Comparison of ENCODE assay signal across 16 mouse cellular contexts in the genomic region with DNA sequence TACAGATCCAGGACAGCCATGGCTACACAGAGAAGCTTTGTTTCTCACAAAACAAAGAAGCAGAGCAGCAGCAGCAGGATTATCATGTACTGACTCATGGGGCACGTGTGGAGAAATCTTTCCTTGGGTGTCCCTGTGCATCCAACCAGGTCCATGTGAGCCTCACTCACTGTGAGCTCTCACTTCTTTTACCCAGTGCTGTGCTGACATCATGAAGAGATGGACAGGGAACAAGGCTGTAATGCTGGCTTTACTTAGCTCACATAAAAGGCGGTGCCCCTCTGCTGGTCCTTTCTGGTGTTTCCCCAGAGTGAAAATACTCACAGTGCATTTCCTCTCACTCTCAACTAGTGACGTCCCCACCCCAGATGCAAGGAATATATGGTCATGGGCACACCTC. TPM values are rescaled to one million over a fixed set of nuclear protein-coding genes. Genes with fewer than 3 reads are reported as not detected.
DNase-seq lines count a peak whose midpoint lies in the region; ATAC-seq and TF ChIP-seq lines count a peak whose summit lies in the region.
"Had no signal": no experiment of that assay in that cellular context is flagged by ENCODE, and none has a peak within 500 bp of the region (broad histone marks: within the 10 kb centered on the region; RNA-seq: fewer than 3 reads in every experiment).

No protein-coding gene starts in this region.

- no peak overlapping the region for H3K4me2 ChIP-seq in embryonic facial prominence, embryonic 13.5 days
- H3K4me2 ChIP-seq in limb, embryonic 11.5 days (ENCODE audit: low read depth, severe bottlenecking), result no peak overlapping the region
- no peak overlapping the region for H3K4me2 ChIP-seq in intestine, postnatal 0 days (replicated peaks; ENCODE audit: low read depth)
- H3K4me2 ChIP-seq: heart, embryonic 12.5 days had no signal

- H3K9me3 ChIP-seq in embryonic facial prominence, embryonic 13.5 days, result no peaks in the 10 kb centered on the region
- H3K9me3 ChIP-seq in embryonic facial prominence, embryonic 10.5 days, result no peaks in the 10 kb centered on the region
- no peaks in the 10 kb centered on the region for H3K9me3 ChIP-seq in limb, embryonic 11.5 days (ENCODE audit: control insufficient read depth, low read length)
- H3K9me3 ChIP-seq in limb, embryonic 10.5 days (replicated peaks), result no peaks in the 10 kb centered on the region
- no peaks in the 10 kb centered on the region for H3K9me3 ChIP-seq in intestine, postnatal 0 days (ENCODE audit: control insufficient read depth)
- H3K9me3 ChIP-seq: heart, embryonic 12.5 days had no signal

- no peak overlapping the region for H3K9ac ChIP-seq in embryonic facial prominence, embryonic 13.5 days
- no peak overlapping the region for H3K9ac ChIP-seq in limb, embryonic 11.5 days (ENCODE audit: low read length)
- H3K9ac ChIP-seq in intestine, postnatal 0 days (ENCODE audit: low read depth, low read length), result no peak overlapping the region
- H3K9ac ChIP-seq: heart, embryonic 12.5 days had no signal

- no peak for ATAC-seq in embryonic facial prominence, embryonic 13.5 days (ENCODE audit: insufficient number of reproducible peaks, insufficient read depth, low FRiP score, low TSS enrichment, low read depth)
- ATAC-seq in limb, embryonic 11.5 days (ENCODE audit: insufficient number of reproducible peaks, low FRiP score, low TSS enrichment, low read depth), result no peak
- ATAC-seq in intestine, postnatal 0 days, result no peak
- no peak for ATAC-seq in cerebellum, adult (ENCODE audit: insufficient number of reproducible peaks, low FRiP score, low TSS enrichment)

- H3K4me3 ChIP-seq in embryonic facial prominence, embryonic 13.5 days, result no peak overlapping the region
- H3K4me3 ChIP-seq in embryonic facial prominence, embryonic 10.5 days, result no peak overlapping the region
- no peak overlapping the region for H3K4me3 ChIP-seq in limb, embryonic 11.5 days (ENCODE audit: low read depth, low read length)
- no peak overlapping the region for H3K4me3 ChIP-seq in limb, embryonic 10.5 days
- no peak overlapping the region for H3K4me3 ChIP-seq in intestine, postnatal 0 days (ENCODE audit: low read depth, low read length)
- H3K4me3 ChIP-seq: heart, embryonic 12.5 days had no signal

- peak; percentile 30; the same call in 1 of the 2 replicates for TF ChIP-seq CTCF in intestine, postnatal 0 days (IDR thresholded peaks at IDR 0.05; ENCODE audit: low read depth)

- no peaks in the 10 kb centered on the region for H3K27me3 ChIP-seq in embryonic facial prominence, embryonic 13.5 days
- no peaks in the 10 kb centered on the region for H3K27me3 ChIP-seq in embryonic facial prominence, embryonic 10.5 days (replicated peaks; ENCODE audit: low read depth, poor library complexity, severe bottlenecking)
- no peaks in the 10 kb centered on the region for H3K27me3 ChIP-seq in limb, embryonic 11.5 days (ENCODE audit: control insufficient read depth, insufficient read depth, low read length)
- H3K27me3 ChIP-seq in limb, embryonic 10.5 days (ENCODE audit: low read depth, poor library complexity, severe bottlenecking), result no peaks in the 10 kb centered on the region
- H3K27me3 ChIP-seq in intestine, postnatal 0 days (replicated peaks; ENCODE audit: control insufficient read depth, insufficient read depth, low read length), result no peaks in the 10 kb centered on the region
- H3K27me3 ChIP-seq: heart, embryonic 12.5 days had no signal

- no peak for DNase-seq in embryonic facial prominence, embryonic 10.5 days (ENCODE audit: low spot score)
- DNase-seq in limb, embryonic 11.5 days (ENCODE audit: low spot score), result no peak
- no peak for DNase-seq in limb, embryonic 10.5 days (ENCODE audit: low spot score)
- peak; percentile 49 for DNase-seq in NIH3T3 (ENCODE audit: low read depth)
- DNase-seq in kidney, postnatal 10 days, result no peak
- DNase-seq: cerebellum, adult 2 months; gastrocnemius, postnatal 25 days; heart, postnatal 36 days; kidney, adult 8-10 months; left cerebral cortex, postnatal 4 days; lung, postnatal 4 days; right cerebral cortex, postnatal 14 days had no signal

- H3K4me1 ChIP-seq in embryonic facial prominence, embryonic 13.5 days, result peaks cover 39% of the 10 kb centered on the region
- peaks cover 70% of the 10 kb centered on the region for H3K4me1 ChIP-seq in embryonic facial prominence, embryonic 10.5 days
- peaks cover 31% of the 10 kb centered on the region for H3K4me1 ChIP-seq in limb, embryonic 11.5 days (ENCODE audit: control insufficient read depth, insufficient read depth, low read length)
- H3K4me1 ChIP-seq in limb, embryonic 10.5 days, result peaks cover 73% of the 10 kb centered on the region
- H3K4me1 ChIP-seq in intestine, postnatal 0 days (replicated peaks; ENCODE audit: control insufficient read depth, insufficient read depth, low read length), result peaks cover 26% of the 10 kb centered on the region; the same call in 1 of the 2 replicates

- peaks cover 6% of the 10 kb centered on the region for H3K36me3 ChIP-seq in embryonic facial prominence, embryonic 13.5 days
- peaks cover 79% of the 10 kb centered on the region for H3K36me3 ChIP-seq in embryonic facial prominence, embryonic 10.5 days (replicated peaks)
- H3K36me3 ChIP-seq in limb, embryonic 11.5 days (ENCODE audit: control insufficient read depth, insufficient read depth, low read length), result peaks cover 4% of the 10 kb centered on the region; the same call in 1 of the 2 replicates
- peaks cover 95% of the 10 kb centered on the region for H3K36me3 ChIP-seq in limb, embryonic 10.5 days
- H3K36me3 ChIP-seq in intestine, postnatal 0 days (ENCODE audit: control insufficient read depth, insufficient read depth), result no peaks in the 10 kb centered on the region
- H3K36me3 ChIP-seq: heart, embryonic 12.5 days had no signal

- peak overlapping the region; percentile 5; the same call in 1 of the 2 replicates for H3K27ac ChIP-seq in embryonic facial prominence, embryonic 13.5 days
- no peak overlapping the region; the same call in 1 of the 2 replicates for H3K27ac ChIP-seq in embryonic facial prominence, embryonic 10.5 days (replicated peaks)
- H3K27ac ChIP-seq in limb, embryonic 11.5 days (replicated peaks; ENCODE audit: low read depth, low read length), result 0 out of 2 replicates have a peak overlapping the region, but pooled peaks have one; percentile 22
- H3K27ac ChIP-seq in limb, embryonic 10.5 days, result no peak overlapping the region
- peak overlapping the region; percentile 30; the same call in 1 of the 2 replicates for H3K27ac ChIP-seq in intestine, postnatal 0 days (ENCODE audit: low read depth, low read length)

- WGBS in embryonic facial prominence, embryonic 13.5 days, result 58% methylated on average over 3 of the region's 3 CpGs
- 71% methylated on average over 3 of the region's 3 CpGs for WGBS in embryonic facial prominence, embryonic 10.5 days
- 75% methylated on average over 3 of the region's 3 CpGs for WGBS in limb, embryonic 11.5 days
- 83% methylated on average over 3 of the region's 3 CpGs for WGBS in limb, embryonic 10.5 days
- WGBS in intestine, postnatal 0 days, result 52% methylated on average over 3 of the region's 3 CpGs

RNA-seq across cellular contexts. Expression of a gene that starts 45.2 kb away (rescaled TPM):
- polyA plus RNA-seq in embryonic facial prominence, embryonic 13.5 days (2015; fragmentation: Nextera tagmentation; extraction: Ambion mirVana), result 90.6 and 99.2 TPM in 2 replicates
- 129 and 136 TPM in 2 replicates for polyA plus RNA-seq in embryonic facial prominence, embryonic 10.5 days (2016; fragmentation: Nextera tagmentation; extraction: Ambion mirVana)
- 131 and 133 TPM in 2 replicates for polyA plus RNA-seq in limb, embryonic 11.5 days (2014; fragmentation: Nextera tagmentation; extraction: Ambion mirVana)
- 145 and 167 TPM in 2 replicates for polyA plus RNA-seq in limb, embryonic 10.5 days (2016; fragmentation: Nextera tagmentation; extraction: Ambion mirVana)
- polyA plus RNA-seq in intestine, postnatal 0 days (2015; fragmentation: Nextera tagmentation; extraction: Ambion mirVana), result 51.4 and 52.8 TPM in 2 replicates

RNA-seq across cellular contexts. Expression of a gene that starts 45.3 kb away (rescaled TPM):
- 7.7 and 9.4 TPM in 2 replicates for polyA plus RNA-seq in embryonic facial prominence, embryonic 13.5 days (2015; fragmentation: Nextera tagmentation; extraction: Ambion mirVana)
- 8.1 and 10.4 TPM in 2 replicates for polyA plus RNA-seq in embryonic facial prominence, embryonic 10.5 days (2016; fragmentation: Nextera tagmentation; extraction: Ambion mirVana)
- polyA plus RNA-seq in limb, embryonic 11.5 days (2014; fragmentation: Nextera tagmentation; extraction: Ambion mirVana), result 7.2 and 7.3 TPM in 2 replicates
- polyA plus RNA-seq in limb, embryonic 10.5 days (2016; fragmentation: Nextera tagmentation; extraction: Ambion mirVana), result 11.7 and 12.6 TPM in 2 replicates
- polyA plus RNA-seq in intestine, postnatal 0 days (2015; fragmentation: Nextera tagmentation; extraction: Ambion mirVana), result 3.6 and 4.0 TPM in 2 replicates

Comparison
In these comparisons a context has a peak if more than half of its experiments do, and no peak if none do; other contexts are left out.
1. H3K27ac ChIP-seq: peak in embryonic facial prominence, embryonic 13.5 days (single experiment), limb, embryonic 11.5 days (single experiment) and intestine, postnatal 0 days (single experiment); none in embryonic facial prominence, embryonic 10.5 days (single experiment) and limb, embryonic 10.5 days (single experiment).